ENCODE assay signal across 8 mouse cellular contexts in the genomic region with DNA sequence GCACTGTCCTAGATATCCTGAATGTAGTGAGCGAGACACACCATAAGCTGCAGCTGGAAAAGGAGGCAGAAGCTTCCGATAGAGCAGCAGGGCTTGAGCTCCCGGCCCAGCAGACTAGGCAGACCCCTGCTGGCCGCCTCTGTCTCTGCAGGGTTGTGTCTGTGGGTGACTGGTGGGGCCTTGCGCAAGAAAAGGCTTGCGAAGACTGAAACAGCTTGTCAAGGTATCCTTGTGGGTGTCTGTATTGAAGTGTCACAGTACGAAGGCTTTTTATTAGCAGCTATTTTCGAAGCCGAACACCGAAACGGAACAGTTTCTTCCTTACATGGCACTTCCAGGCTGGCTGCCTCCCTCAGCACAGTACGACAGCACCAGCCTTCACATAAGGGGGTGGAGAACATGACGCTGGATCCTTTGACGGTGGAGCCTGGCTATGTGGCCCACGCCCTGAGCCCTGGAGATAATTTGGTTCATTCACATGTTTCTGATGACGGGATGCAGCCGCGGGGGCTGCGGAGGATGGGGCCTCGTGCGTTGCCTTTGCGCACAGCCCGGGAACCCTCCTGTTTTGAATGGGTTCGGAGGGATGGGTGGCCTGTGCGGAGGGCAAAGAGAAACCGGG.
DNase-seq lines count a peak whose midpoint lies in the region; ATAC-seq and TF ChIP-seq lines count a peak whose summit lies in the region.

No protein-coding gene starts in this region.

- H3K27me3 ChIP-seq in embryonic facial prominence, embryonic 12.5 days = peaks cover 9% of the 10 kb centered on the region; the same call in 1 of the 2 replicates
- peaks cover 4% of the 10 kb centered on the region for H3K27me3 ChIP-seq in midbrain, embryonic 11.5 days (ENCODE audit: control insufficient read depth, insufficient read depth, low read length)
- no peaks in the 10 kb centered on the region for H3K27me3 ChIP-seq in small intestine, adult 2 months (ENCODE audit: control insufficient read depth, insufficient read depth, low read length)

- WGBS in embryonic facial prominence, embryonic 12.5 days = 18% methylated on average over 26 of the region's 26 CpGs
- WGBS in midbrain, embryonic 11.5 days = 24% methylated on average over 26 of the region's 26 CpGs
- 31% methylated on average over 26 of the region's 26 CpGs for WGBS in small intestine, adult 2 months

- TF ChIP-seq CTCF in small intestine, adult 2 months (IDR thresholded peaks at IDR 0.05; ENCODE audit: extremely low read depth, insufficient read length, insufficient replicate concordance, low read depth, low read length) = peak; percentile 51

- H3K9me3 ChIP-seq in embryonic facial prominence, embryonic 12.5 days = no peaks in the 10 kb centered on the region
- H3K9me3 ChIP-seq in midbrain, embryonic 11.5 days (ENCODE audit: control insufficient read depth, low read length) = no peaks in the 10 kb centered on the region

- H3K27ac ChIP-seq in embryonic facial prominence, embryonic 12.5 days = no peak overlapping the region
- H3K27ac ChIP-seq in midbrain, embryonic 11.5 days (ENCODE audit: low read depth, low read length) = no peak overlapping the region
- H3K27ac ChIP-seq in small intestine, adult 2 months (ENCODE audit: insufficient read depth, low read depth, low read length) = no peak overlapping the region

- intact Hi-C loops in left cerebral cortex, postnatal 36 days (cut with DNase I) = loop anchor here (2.0 to 10.0 kb wide), 6 partner anchors 71 to 436 kb away; a partner anchor contains a TSS

- DNase-seq in adrenal gland, postnatal 4 days (ENCODE audit: low spot score in 2 of 2) = peak; percentile 44 to 69
- peak; percentile 71 to 83 for DNase-seq in heart, adult 18-20 months
- peak; percentile 68 for DNase-seq in kidney, adult 18-20 months
- DNase-seq in left cerebral cortex, postnatal 36 days (ENCODE audit: low spot score in 2 of 2) = peak; percentile 91 to 92
- DNase-seq in midbrain, embryonic 11.5 days (ENCODE audit: low spot score, missing footprints) = peak; percentile 95

- peak; percentile 56; the same call in 1 of the 2 replicates for ATAC-seq in embryonic facial prominence, embryonic 12.5 days (ENCODE audit: insufficient number of reproducible peaks, insufficient read depth, low FRiP score, low TSS enrichment)
- peak; percentile 91 for ATAC-seq in midbrain, embryonic 11.5 days (ENCODE audit: low FRiP score)
- ATAC-seq in monocyte, adult 5-6 weeks (replicated peaks; ENCODE audit: insufficient number of reproducible peaks, low FRiP score, low TSS enrichment, poor library complexity, severe bottlenecking) = no peak

- H3K4me2 ChIP-seq in embryonic facial prominence, embryonic 12.5 days (replicated peaks) = peak overlapping the region; percentile 38
- H3K4me2 ChIP-seq in midbrain, embryonic 11.5 days = 0 out of 2 replicates have a peak overlapping the region, but pooled peaks have one; percentile 16

- no peaks in the 10 kb centered on the region for H3K36me3 ChIP-seq in embryonic facial prominence, embryonic 12.5 days
- H3K36me3 ChIP-seq in midbrain, embryonic 11.5 days (ENCODE audit: control insufficient read depth, insufficient read depth, low read length) = no peaks in the 10 kb centered on the region
- no peaks in the 10 kb centered on the region for H3K36me3 ChIP-seq in small intestine, adult 2 months (ENCODE audit: control insufficient read depth, insufficient read depth, low read length)

- no peak overlapping the region for H3K9ac ChIP-seq in embryonic facial prominence, embryonic 12.5 days
- H3K9ac ChIP-seq in midbrain, embryonic 11.5 days (ENCODE audit: low read length) = peak overlapping the region; percentile 57; the same call in 1 of the 2 replicates

- peak overlapping the region; percentile 14; the same call in 1 of the 2 replicates for H3K4me3 ChIP-seq in embryonic facial prominence, embryonic 12.5 days
- H3K4me3 ChIP-seq in midbrain, embryonic 11.5 days (ENCODE audit: low read depth, low read length) = peak overlapping the region; percentile 6; the same call in 1 of the 2 replicates
- H3K4me3 ChIP-seq in small intestine, adult 2 months (ENCODE audit: low read depth, low read length) = no peak overlapping the region

- no peaks in the 10 kb centered on the region for H3K4me1 ChIP-seq in embryonic facial prominence, embryonic 12.5 days
- peaks cover 5% of the 10 kb centered on the region; the same call in 1 of the 2 replicates for H3K4me1 ChIP-seq in midbrain, embryonic 11.5 days (ENCODE audit: control insufficient read depth, insufficient read depth, low read length)
- no peaks in the 10 kb centered on the region for H3K4me1 ChIP-seq in small intestine, adult 2 months (ENCODE audit: control insufficient read depth, insufficient read depth, insufficient read length, low read length)

- TF ChIP-seq POLR2A in small intestine, adult 2 months (IDR thresholded peaks at IDR 0.05; ENCODE audit: low read depth, low read length) = no peak
